Mouse (Mus musculus): ENCODE data around the gene Hcfc2. TPM values are rescaled to one million over a fixed set of nuclear protein-coding genes. Genes with fewer than 3 reads are reported as not detected.

The Hcfc2 gene
- polyA plus RNA-seq, 1 experiment from 2014 or later: 35.4 TPM

- Histone ChIP-seq H3K4me2 (replicated peaks; ENCODE audit: low read depth, low read length) (no peak overlapping the region), H3K4me1 (replicated peaks; ENCODE audit: control insufficient read depth, insufficient read depth, low read length) (peaks cover 7% of the 10 kb centered on the region), H3K4me3 (ENCODE audit: low read depth, low read length) (no peak overlapping the region), H3K36me3 (ENCODE audit: control insufficient read depth, insufficient read depth, low read length) (peaks cover 21% of the 10 kb centered on the region), H3K27ac (ENCODE audit: low read depth, low read length) (no peak overlapping the region), H3K9me3 (ENCODE audit: control insufficient read depth, low read length) (no peaks in the 10 kb centered on the region), H3K27me3 (ENCODE audit: control insufficient read depth, insufficient read depth, low read length) (no peaks in the 10 kb centered on the region), H3K9ac (ENCODE audit: low read depth, low read length) (no peak overlapping the region)
- no peak for DNase-seq (ENCODE audit: low spot score)
- no peak for ATAC-seq (ENCODE audit: low FRiP score)
- WGBS: 94% methylated on average over 3 of the region's 3 CpGs
Measured at GRCm38 (mm10) chr10:82758878-82759277, 62.9 kb downstream of the Hcfc2 start.

DNA sequence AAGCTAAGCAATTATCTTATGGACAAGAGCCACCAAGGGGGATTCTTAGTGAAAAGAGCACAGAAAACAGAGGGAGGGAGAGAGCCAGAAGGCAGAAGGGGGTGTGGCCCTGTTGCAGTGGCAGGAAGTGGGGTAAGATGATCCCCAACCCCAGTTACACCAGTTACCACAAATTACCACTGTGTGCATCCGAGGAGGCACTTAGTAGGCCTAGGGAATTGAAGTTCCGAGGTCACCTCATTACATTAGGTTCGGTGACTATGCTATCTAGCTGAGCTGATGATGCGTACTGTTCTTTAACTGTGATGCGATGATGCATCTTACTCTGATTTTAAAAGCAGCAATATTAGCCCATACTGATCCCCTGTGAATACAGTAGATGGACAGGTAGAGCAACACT is 63.7 kb downstream of the Hcfc2 start:
- H3K4me1 ChIP-seq (replicated peaks; ENCODE audit: control insufficient read depth, insufficient read depth, low read length): peaks cover 7% of the 10 kb centered on the region
- ATAC-seq (ENCODE audit: low FRiP score) (no peak), DNase-seq (ENCODE audit: low spot score) (no peak)
- H3K4me2 ChIP-seq (replicated peaks; ENCODE audit: low read depth, low read length): no peak overlapping the region
- H3K9ac ChIP-seq (ENCODE audit: low read depth, low read length): no peak overlapping the region
- H3K27me3 ChIP-seq (ENCODE audit: control insufficient read depth, insufficient read depth, low read length): no peaks in the 10 kb centered on the region
- no peak overlapping the region for H3K4me3 ChIP-seq (ENCODE audit: low read depth, low read length)
- peaks cover 21% of the 10 kb centered on the region for H3K36me3 ChIP-seq (ENCODE audit: control insufficient read depth, insufficient read depth, low read length)
- 95% methylated on average over 5 of the region's 5 CpGs for WGBS
- H3K9me3 ChIP-seq (ENCODE audit: control insufficient read depth, low read length): no peaks in the 10 kb centered on the region
- no peak overlapping the region for H3K27ac ChIP-seq (ENCODE audit: low read depth, low read length)

GRCm38 (mm10) chr10:82761037-82761811 is 65.3 kb downstream of the Hcfc2 start:
- Histone ChIP-seq H3K36me3 (ENCODE audit: control insufficient read depth, insufficient read depth, low read length) (peaks cover 10% of the 10 kb centered on the region), H3K4me3 (ENCODE audit: low read depth, low read length) (no peak overlapping the region), H3K4me2 (replicated peaks; ENCODE audit: low read depth, low read length) (no peak overlapping the region; the same call in 1 of the 2 replicates), H3K4me1 (replicated peaks; ENCODE audit: control insufficient read depth, insufficient read depth, low read length) (peaks cover 7% of the 10 kb centered on the region), H3K9ac (ENCODE audit: low read depth, low read length) (no peak overlapping the region), H3K27ac (ENCODE audit: low read depth, low read length) (no peak overlapping the region), H3K27me3 (ENCODE audit: control insufficient read depth, insufficient read depth, low read length) (no peaks in the 10 kb centered on the region), H3K9me3 (ENCODE audit: control insufficient read depth, low read length) (no peaks in the 10 kb centered on the region)
- 90% methylated on average over 9 of the region's 9 CpGs for WGBS
- DNase-seq (ENCODE audit: low spot score): no peak
- no peak for ATAC-seq (ENCODE audit: low FRiP score)

DNA sequence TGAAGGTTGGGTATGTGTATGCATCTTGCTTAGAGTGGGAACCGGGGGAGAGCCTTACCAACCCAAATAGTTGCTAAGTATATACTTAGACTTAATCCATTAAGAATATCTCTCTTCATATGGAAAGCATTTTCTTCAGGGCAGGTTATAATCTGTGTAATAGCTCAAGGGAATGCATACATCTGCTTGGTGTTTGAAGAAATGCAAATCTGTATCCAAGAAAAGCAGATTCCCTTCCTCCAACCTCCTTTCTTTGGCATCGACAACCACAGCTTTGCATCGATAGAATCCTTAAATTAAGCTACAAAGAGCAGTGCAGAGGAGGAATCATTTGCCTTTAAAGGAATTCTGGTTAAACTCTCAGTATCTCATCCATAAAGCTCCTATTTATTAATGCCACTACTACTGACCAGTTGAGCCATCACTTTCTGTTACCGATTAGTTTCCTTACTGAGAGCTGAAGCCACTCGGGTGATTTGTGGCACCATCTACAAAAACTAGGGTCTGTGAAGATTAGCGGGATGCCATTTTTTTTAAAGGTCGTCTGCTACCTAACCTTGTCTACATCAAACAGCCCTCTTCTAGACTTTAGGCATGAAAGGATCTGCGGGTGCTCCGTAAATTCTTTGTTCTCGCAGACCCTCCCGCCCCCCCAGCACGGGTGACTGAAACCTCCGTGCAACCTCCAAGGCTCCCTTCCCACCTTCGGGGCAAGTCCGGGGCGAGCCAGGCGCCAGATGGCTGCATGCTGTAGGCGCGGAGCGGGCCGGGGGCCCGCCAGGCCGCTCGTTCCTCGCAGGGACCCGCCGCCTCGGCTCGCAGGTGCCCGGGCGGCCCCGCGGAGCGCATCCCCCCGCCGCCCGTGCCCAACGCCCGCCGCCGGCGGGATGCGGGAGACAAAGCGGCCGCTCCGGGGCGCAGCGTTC is 67.1 kb downstream of the Hcfc2 start:
- Histone ChIP-seq H3K4me1 (replicated peaks; ENCODE audit: control insufficient read depth, insufficient read depth, low read length) (peaks cover 7% of the 10 kb centered on the region), H3K4me2 (replicated peaks; ENCODE audit: low read depth, low read length) (peak overlapping the region; percentile 48), H3K9me3 (ENCODE audit: control insufficient read depth, low read length) (no peaks in the 10 kb centered on the region), H3K9ac (ENCODE audit: low read depth, low read length) (peak overlapping the region; percentile 99), H3K27ac (ENCODE audit: low read depth, low read length) (peak overlapping the region; percentile 100), H3K27me3 (ENCODE audit: control insufficient read depth, insufficient read depth, low read length) (no peaks in the 10 kb centered on the region), H3K36me3 (ENCODE audit: control insufficient read depth, insufficient read depth, low read length) (peaks cover 6% of the 10 kb centered on the region), H3K4me3 (ENCODE audit: low read depth, low read length) (peak overlapping the region; percentile 84)
- peak; percentile 67 for DNase-seq (ENCODE audit: low spot score)
- ATAC-seq (ENCODE audit: low FRiP score): peak; percentile 36
- under 1% methylated on average over 31 of the region's 48 CpGs for WGBS

DNA sequence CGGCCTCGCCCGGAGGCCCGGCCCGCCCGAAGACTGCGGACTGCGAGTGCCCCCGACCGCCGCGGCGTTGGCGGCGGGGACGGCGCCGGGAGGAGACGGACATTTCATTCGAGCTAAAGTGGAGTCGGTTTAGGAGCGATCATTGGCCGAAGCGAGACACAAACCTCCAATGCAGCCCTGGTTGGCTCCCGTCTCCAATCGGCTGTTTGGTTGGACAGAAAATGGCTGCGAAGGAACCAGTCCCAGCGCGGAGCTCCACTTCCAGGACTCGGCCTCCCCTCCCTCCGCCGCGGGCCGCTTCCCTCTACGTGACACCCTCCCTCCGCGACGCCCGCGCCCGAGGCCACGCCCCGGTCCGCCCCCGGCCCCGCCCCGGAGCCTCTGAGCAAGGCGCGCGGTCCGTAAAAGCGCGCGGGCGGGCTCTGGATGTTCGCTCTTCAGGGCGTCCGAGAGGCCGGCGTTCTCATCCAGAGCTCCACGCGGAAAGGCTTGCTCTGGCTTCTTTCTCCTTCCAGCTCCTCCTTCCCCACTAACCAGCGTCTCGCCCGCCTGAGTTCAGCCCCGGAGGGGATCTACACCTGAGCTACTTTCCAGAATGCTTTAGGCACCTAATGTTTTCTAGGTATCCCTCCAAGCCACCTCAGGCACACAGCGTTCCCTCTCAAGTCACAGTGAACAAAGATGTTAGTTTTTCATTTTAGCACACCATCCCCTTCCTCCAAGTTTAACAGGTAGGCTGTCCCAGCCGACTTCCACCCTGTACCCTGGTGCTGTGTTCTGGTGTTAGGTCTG is 68.1 kb downstream of the Hcfc2 start, which contains the start of gene Nfyb:
TSS of gene Nfyb (minus strand) at position 305 of the 792 bp plus-strand sequence.
- DNase-seq (ENCODE audit: low spot score) (peak; percentile 97), ATAC-seq (ENCODE audit: low FRiP score) (peak; percentile 97)
- H3K4me1 ChIP-seq (replicated peaks; ENCODE audit: control insufficient read depth, insufficient read depth, low read length): peaks cover 7% of the 10 kb centered on the region
- no peaks in the 10 kb centered on the region for H3K27me3 ChIP-seq (ENCODE audit: control insufficient read depth, insufficient read depth, low read length)
- peak within 1 kb of the TSS; percentile 48 for H3K4me2 ChIP-seq (replicated peaks; ENCODE audit: low read depth, low read length)
- peak within 1 kb of the TSS; percentile 99 for H3K9ac ChIP-seq (ENCODE audit: low read depth, low read length)
- peak within 1 kb of the TSS; percentile 100 for H3K27ac ChIP-seq (ENCODE audit: low read depth, low read length)
- H3K36me3 ChIP-seq (ENCODE audit: control insufficient read depth, insufficient read depth, low read length): peaks cover 6% of the 10 kb centered on the region
- WGBS: under 1% methylated on average over 64 of the region's 68 CpGs
- no peaks in the 10 kb centered on the region for H3K9me3 ChIP-seq (ENCODE audit: control insufficient read depth, low read length)
- peak within 1 kb of the TSS; percentile 84 for H3K4me3 ChIP-seq (ENCODE audit: low read depth, low read length)

- no peak overlapping the region for H3K27ac ChIP-seq (ENCODE audit: low read depth, low read length)
- peak; percentile 27 for DNase-seq (ENCODE audit: low spot score)
- no peaks in the 10 kb centered on the region for H3K9me3 ChIP-seq (ENCODE audit: control insufficient read depth, low read length)
- no peaks in the 10 kb centered on the region for H3K36me3 ChIP-seq (ENCODE audit: control insufficient read depth, insufficient read depth, low read length)
- no peak overlapping the region for H3K9ac ChIP-seq (ENCODE audit: low read depth, low read length)
- H3K4me2 ChIP-seq (replicated peaks; ENCODE audit: low read depth, low read length): no peak overlapping the region
- H3K4me1 ChIP-seq (replicated peaks; ENCODE audit: control insufficient read depth, insufficient read depth, low read length): no peaks in the 10 kb centered on the region
- no peaks in the 10 kb centered on the region for H3K27me3 ChIP-seq (ENCODE audit: control insufficient read depth, insufficient read depth, low read length)
- no peak overlapping the region for H3K4me3 ChIP-seq (ENCODE audit: low read depth, low read length)
- peak; percentile 41; the same call in 1 of the 2 replicates for ATAC-seq (ENCODE audit: low FRiP score)
- 26% methylated on average over 9 of the region's 9 CpGs for WGBS
Measured at GRCm38 (mm10) chr10:82768901-82769300, 72.9 kb downstream of the Hcfc2 start.

DNA sequence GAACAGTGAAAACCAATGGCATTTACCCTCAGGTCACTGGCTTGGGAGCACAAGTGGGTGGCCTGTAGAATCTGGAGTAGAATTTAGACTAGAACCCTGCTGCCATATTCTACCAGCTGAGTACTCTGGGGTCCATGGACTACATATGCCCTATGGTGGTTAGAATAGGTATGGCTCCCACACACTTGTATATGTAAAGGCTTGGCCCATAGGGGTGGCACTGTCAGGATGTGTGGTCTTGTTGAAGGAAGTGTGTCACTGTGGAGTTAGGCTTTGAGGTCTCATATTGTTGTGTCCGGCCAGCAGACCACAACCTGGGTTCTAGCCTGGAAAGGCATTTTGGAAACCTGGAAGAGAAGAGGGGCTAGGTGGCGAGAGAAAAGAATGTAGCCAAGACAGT is 74.8 kb downstream of the Hcfc2 start:
- no peak overlapping the region for H3K27ac ChIP-seq (ENCODE audit: low read depth, low read length)
- H3K4me2 ChIP-seq (replicated peaks; ENCODE audit: low read depth, low read length): no peak overlapping the region
- no peaks in the 10 kb centered on the region for H3K27me3 ChIP-seq (ENCODE audit: control insufficient read depth, insufficient read depth, low read length)
- no peaks in the 10 kb centered on the region for H3K4me1 ChIP-seq (replicated peaks; ENCODE audit: control insufficient read depth, insufficient read depth, low read length)
- no peak overlapping the region for H3K9ac ChIP-seq (ENCODE audit: low read depth, low read length)
- no peak overlapping the region for H3K4me3 ChIP-seq (ENCODE audit: low read depth, low read length)
- H3K36me3 ChIP-seq (ENCODE audit: control insufficient read depth, insufficient read depth, low read length): no peaks in the 10 kb centered on the region
- ATAC-seq (ENCODE audit: low FRiP score): no peak
- DNase-seq (ENCODE audit: low spot score): no peak
- H3K9me3 ChIP-seq (ENCODE audit: control insufficient read depth, low read length): no peaks in the 10 kb centered on the region
- WGBS: 95% methylated on average over 2 of the region's 2 CpGs

DNA sequence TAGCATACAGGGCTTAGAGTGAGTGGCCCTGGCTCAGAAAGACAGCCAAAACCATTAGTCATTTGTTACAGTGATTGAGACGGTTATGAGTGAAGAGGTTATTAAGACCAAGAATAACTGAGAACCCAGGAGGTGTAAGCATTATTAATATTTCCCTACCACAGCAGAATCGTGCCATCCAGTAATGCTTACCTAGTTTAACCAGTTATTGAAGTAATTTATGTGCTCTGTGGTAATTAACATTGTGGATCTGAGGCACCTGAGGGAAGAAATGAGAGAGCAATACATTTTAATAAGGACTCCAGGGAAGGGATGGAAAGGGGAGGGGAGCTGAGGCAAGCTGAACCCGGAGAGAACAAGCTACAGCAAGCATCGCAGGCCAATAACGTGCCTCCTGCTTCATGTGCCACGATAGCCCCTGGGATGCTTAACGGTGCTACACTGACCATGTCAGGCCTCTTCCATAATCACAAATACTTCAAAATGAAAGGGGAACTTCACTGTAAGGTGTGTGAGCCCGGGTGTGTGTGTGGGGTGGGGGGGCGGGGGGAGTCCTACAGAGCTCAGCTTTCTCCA is 75.7 kb downstream of the Hcfc2 start:
- Histone ChIP-seq H3K36me3 (ENCODE audit: control insufficient read depth, insufficient read depth, low read length) (no peaks in the 10 kb centered on the region), H3K27me3 (ENCODE audit: control insufficient read depth, insufficient read depth, low read length) (no peaks in the 10 kb centered on the region), H3K27ac (ENCODE audit: low read depth, low read length) (no peak overlapping the region), H3K9ac (ENCODE audit: low read depth, low read length) (no peak overlapping the region), H3K4me3 (ENCODE audit: low read depth, low read length) (no peak overlapping the region), H3K4me1 (replicated peaks; ENCODE audit: control insufficient read depth, insufficient read depth, low read length) (no peaks in the 10 kb centered on the region), H3K9me3 (ENCODE audit: control insufficient read depth, low read length) (no peaks in the 10 kb centered on the region), H3K4me2 (replicated peaks; ENCODE audit: low read depth, low read length) (no peak overlapping the region)
- WGBS: 77% methylated on average over 9 of the region's 9 CpGs
- ATAC-seq (ENCODE audit: low FRiP score) (no peak), DNase-seq (ENCODE audit: low spot score) (no peak)
